Mouse (Mus musculus): ENCODE measurements around the gene Krt88. TPM values are rescaled to one million over a fixed set of nuclear protein-coding genes. Genes with fewer than 3 reads are reported as not detected.

Krt88 gene
- polyA plus RNA-seq, 1 experiment: not detected

DNA sequence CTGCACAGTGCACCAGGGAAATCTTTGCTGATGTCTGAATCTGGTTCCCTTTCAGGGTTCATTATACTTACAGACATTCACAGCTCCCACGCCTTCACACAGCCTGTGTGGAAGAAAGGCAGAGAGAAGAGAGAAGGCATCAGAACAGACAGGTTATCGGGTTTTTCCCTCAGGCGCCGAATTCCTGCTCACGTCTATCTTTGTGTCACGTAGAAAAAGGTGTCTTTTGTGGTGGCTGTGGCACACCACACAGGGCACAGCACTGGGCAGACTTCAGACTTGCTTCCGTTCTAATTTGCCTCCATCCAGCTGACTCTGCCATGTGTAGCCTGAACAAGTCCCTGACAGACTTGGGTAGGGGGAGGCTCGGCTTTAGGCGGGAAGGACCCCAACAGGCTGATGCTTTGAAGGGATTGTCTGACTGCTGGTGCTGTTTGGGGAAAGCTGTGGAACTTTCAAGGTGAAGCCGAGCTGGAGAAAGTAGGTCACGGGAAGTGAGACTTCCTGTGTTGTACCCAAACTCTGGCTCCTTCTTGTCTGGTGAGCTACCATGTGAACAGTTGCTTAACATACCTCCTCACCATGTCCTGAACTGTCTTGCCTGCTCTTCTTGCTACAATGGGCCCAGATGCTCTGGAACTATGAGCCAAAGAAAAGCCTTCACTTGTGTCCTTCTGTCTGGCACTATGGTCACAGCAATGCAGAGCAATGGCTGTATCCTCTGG is 38.5 kb downstream of the Krt88 start:
- H3K4me3 ChIP-seq (replicated peaks): no peak overlapping the region
- no peaks in the 10 kb centered on the region for H3K9me3 ChIP-seq (ENCODE audit: control insufficient read depth, low read length)
- H3K27me3 ChIP-seq (ENCODE audit: control insufficient read depth): no peaks in the 10 kb centered on the region
- H3K4me1 ChIP-seq (ENCODE audit: control insufficient read depth): no peaks in the 10 kb centered on the region
- H3K36me3 ChIP-seq (ENCODE audit: control insufficient read depth): no peaks in the 10 kb centered on the region
- TF ChIP-seq GATA1 (IDR thresholded peaks at IDR 0.05; ENCODE audit: low read length): no peak
- TF ChIP-seq TAL1 (IDR thresholded peaks at IDR 0.05; ENCODE audit: low read length): no peak

DNA sequence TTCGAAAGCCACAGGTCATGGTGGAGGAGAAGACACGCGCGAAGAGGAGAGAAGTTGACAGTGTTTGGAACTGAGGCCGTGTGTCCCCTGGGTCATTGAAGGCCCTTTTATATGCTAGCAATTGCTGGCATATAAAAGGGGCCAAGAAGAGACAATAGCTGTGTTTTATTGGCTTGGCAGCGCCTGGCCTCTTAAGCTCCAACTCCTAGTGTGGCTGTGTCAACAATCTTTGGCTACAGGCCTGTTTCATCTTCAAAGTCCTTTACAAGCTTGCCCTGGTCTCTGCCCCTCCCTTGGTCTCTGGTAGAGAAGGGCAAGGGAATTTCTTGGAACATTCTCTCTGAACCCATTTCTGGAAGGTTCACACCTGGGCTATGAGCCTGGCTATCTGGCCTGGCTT is 43.9 kb downstream of the Krt88 start, which contains the start of gene Krt83:
Gene Krt83 (minus strand): TSS at position 82 of the 400 bp plus-strand sequence.
- no peaks in the 10 kb centered on the region for H3K27me3 ChIP-seq (ENCODE audit: control insufficient read depth)
- TF ChIP-seq TAL1 (IDR thresholded peaks at IDR 0.05; ENCODE audit: low read length): no peak
- no peak for TF ChIP-seq GATA1 (IDR thresholded peaks at IDR 0.05; ENCODE audit: low read length)
- H3K4me1 ChIP-seq (ENCODE audit: control insufficient read depth): no peaks in the 10 kb centered on the region
- H3K9me3 ChIP-seq (ENCODE audit: control insufficient read depth, low read length): no peaks in the 10 kb centered on the region
- no peak within 1 kb of the TSS for H3K4me3 ChIP-seq (replicated peaks)
- no peaks in the 10 kb centered on the region for H3K36me3 ChIP-seq (ENCODE audit: control insufficient read depth)

DNA sequence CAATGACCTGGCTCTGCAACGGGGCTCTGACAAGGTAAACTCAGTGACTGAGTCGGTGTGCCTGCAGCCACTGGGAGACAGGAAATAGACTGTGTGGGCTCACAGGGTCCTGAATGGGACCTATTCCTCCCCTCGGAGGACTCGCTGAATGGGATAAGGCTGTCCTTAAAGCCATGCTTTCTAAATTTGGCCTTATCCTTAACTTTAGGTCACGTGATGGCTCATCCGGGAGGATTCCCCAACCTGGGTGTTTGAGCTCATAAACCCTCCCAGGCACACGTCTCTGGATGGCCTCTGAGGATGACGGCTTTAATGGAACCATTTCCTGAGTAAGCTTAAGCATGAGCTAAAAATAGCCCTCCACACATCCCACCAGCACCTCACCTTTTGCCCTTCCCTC is 45.2 kb downstream of the Krt88 start:
- Histone ChIP-seq H3K36me3 (ENCODE audit: control insufficient read depth) (no peaks in the 10 kb centered on the region), H3K27me3 (ENCODE audit: control insufficient read depth) (no peaks in the 10 kb centered on the region), H3K4me1 (ENCODE audit: control insufficient read depth) (no peaks in the 10 kb centered on the region), H3K9me3 (ENCODE audit: control insufficient read depth, low read length) (no peaks in the 10 kb centered on the region), H3K4me3 (replicated peaks) (no peak overlapping the region)
- TF ChIP-seq GATA1 (IDR thresholded peaks at IDR 0.05; ENCODE audit: low read length) (no peak), TAL1 (IDR thresholded peaks at IDR 0.05; ENCODE audit: low read length) (no peak)

DNA sequence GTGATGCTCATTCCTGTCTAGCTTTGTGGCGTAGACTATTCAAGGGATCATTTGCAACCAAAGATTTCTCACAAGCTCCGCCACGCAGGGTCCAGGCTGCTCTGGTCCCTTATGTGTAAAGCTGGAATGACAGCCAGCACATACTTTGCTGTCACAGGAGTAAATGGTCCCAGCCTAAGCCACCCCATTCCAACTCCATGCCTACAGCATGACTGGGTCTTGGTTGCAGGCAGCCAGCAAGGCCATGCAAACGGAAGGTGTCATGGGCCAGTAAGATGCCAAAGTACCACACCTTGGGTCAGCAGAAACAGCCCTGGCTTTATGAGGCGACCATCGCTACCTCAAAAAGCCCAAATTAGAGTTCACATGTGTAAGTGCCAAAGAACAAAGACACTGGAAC is 46.2 kb downstream of the Krt88 start:
- Histone ChIP-seq H3K4me3 (replicated peaks) (no peak overlapping the region), H3K27me3 (ENCODE audit: control insufficient read depth) (no peaks in the 10 kb centered on the region), H3K9me3 (ENCODE audit: control insufficient read depth, low read length) (no peaks in the 10 kb centered on the region), H3K4me1 (ENCODE audit: control insufficient read depth) (no peaks in the 10 kb centered on the region), H3K36me3 (ENCODE audit: control insufficient read depth) (no peaks in the 10 kb centered on the region)
- TF ChIP-seq GATA1 (IDR thresholded peaks at IDR 0.05; ENCODE audit: low read length) (no peak), TAL1 (IDR thresholded peaks at IDR 0.05; ENCODE audit: low read length) (no peak)

DNA sequence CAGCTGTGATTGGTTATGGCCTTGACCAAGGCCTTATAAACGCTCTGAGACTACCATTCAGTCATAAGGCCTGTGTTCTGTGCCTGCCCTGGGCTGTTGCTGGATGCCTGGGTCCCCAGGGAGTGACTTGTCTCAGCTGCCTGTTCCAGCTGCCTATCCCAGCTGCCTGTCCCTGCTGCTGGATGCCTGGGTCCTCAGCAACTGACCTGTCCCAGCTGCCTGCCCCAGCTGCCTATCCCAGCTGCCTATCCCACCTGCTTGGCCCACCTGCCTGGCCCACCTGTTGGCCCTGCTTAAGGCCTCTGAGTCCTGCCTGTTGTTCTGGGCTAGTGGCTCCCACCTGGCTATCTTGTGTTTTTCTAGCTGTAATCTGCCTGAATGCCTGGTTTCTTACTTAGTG is 46.7 kb downstream of the Krt88 start:
- no peaks in the 10 kb centered on the region for H3K4me1 ChIP-seq (ENCODE audit: control insufficient read depth)
- no peaks in the 10 kb centered on the region for H3K27me3 ChIP-seq (ENCODE audit: control insufficient read depth)
- no peaks in the 10 kb centered on the region for H3K9me3 ChIP-seq (ENCODE audit: control insufficient read depth, low read length)
- TF ChIP-seq GATA1 (IDR thresholded peaks at IDR 0.05; ENCODE audit: low read length): no peak
- H3K36me3 ChIP-seq (ENCODE audit: control insufficient read depth): no peaks in the 10 kb centered on the region
- no peak overlapping the region for H3K4me3 ChIP-seq (replicated peaks)

DNA sequence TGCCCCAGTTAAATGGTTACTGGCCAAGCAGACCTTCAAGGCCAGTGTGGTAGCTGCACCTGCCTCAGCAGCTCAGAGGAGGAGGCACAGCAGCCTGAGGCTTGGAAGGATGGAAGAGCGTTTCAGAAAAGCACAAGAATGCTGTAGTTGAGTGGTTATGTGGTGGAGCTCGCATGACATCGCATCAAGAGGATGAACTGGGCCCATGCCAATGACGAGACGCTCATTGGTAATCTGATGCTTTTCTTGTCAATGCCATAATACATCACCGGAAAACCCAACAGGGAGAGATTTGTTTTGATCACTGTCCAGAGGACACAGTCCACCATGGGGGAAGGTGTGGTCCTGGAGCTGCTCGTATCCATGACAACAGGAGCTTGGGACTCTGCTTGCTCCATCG is 47.7 kb downstream of the Krt88 start:
- Histone ChIP-seq H3K4me1 (ENCODE audit: control insufficient read depth) (no peaks in the 10 kb centered on the region), H3K4me3 (replicated peaks) (no peak overlapping the region), H3K9me3 (ENCODE audit: control insufficient read depth, low read length) (no peaks in the 10 kb centered on the region), H3K27me3 (ENCODE audit: control insufficient read depth) (no peaks in the 10 kb centered on the region), H3K36me3 (ENCODE audit: control insufficient read depth) (no peaks in the 10 kb centered on the region)
- TF ChIP-seq GATA1 (IDR thresholded peaks at IDR 0.05; ENCODE audit: low read length): no peak
- TF ChIP-seq TAL1 (IDR thresholded peaks at IDR 0.05; ENCODE audit: low read length): no peak

DNA sequence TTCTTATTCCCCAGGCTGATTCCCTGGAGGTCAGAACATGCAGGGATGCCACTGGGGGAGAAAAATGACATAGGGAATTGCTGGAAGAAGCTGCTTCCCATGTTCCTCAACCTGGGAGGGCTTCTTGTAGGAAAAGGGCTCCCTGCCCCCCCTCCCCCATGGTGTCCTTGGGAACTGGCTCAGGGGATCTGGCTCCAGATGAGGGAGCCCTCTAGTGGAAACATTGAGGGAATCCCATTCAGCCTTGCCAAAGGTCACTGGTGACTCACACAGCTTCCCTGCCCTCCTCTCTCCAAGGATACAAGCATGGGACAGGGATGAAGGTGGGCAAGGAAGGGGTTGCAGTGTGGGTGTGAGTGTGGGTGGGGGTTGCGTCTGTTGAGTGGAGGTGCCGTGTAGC is 49.6 kb downstream of the Krt88 start:
- H3K36me3 ChIP-seq (ENCODE audit: control insufficient read depth): no peaks in the 10 kb centered on the region
- H3K27me3 ChIP-seq (ENCODE audit: control insufficient read depth): no peaks in the 10 kb centered on the region
- no peaks in the 10 kb centered on the region for H3K9me3 ChIP-seq (ENCODE audit: control insufficient read depth, low read length)
- H3K4me3 ChIP-seq (replicated peaks): no peak overlapping the region
- no peaks in the 10 kb centered on the region for H3K4me1 ChIP-seq (ENCODE audit: control insufficient read depth)
- TF ChIP-seq TAL1 (IDR thresholded peaks at IDR 0.05; ENCODE audit: low read length) (no peak), GATA1 (IDR thresholded peaks at IDR 0.05; ENCODE audit: low read length) (no peak)

Other genes with a start within 250 kb of the Krt88 start
- 0.05 TPM in 1 of 2 replicates, not detected in the other for gene Grasp, start 223.6 kb upstream of the Krt88 start, polyA plus RNA-seq (2012)
- 0.14 and 0.16 TPM in 2 replicates for gene Nr4a1, start 193.5 kb upstream of the Krt88 start, polyA plus RNA-seq (2012)
- 2.8 and 3.0 TPM in 2 replicates for gene Atg101, start 163.5 kb upstream of the Krt88 start, polyA plus RNA-seq (2012)
- gene 6030408B16Rik, start 154.5 kb upstream of the Krt88 start, polyA plus RNA-seq (2012): not detected in 2 replicates
- gene Krt80, start 77.6 kb upstream of the Krt88 start, polyA plus RNA-seq (2012): not detected in 2 replicates
- gene Krt7, start 36.7 kb upstream of the Krt88 start, polyA plus RNA-seq (2012): not detected in 2 replicates
- gene Krt87, start 8.9 kb upstream of the Krt88 start, polyA plus RNA-seq (2012): not detected in 2 replicates
- not detected in 2 replicates for gene Krt81, start 16.0 kb downstream of the Krt88 start, polyA plus RNA-seq (2012)
- not detected in 2 replicates for gene Krt86, start 25.7 kb downstream of the Krt88 start, polyA plus RNA-seq (2012)
- gene Krt83, start 43.8 kb downstream of the Krt88 start, polyA plus RNA-seq (2012): not detected in 2 replicates
- not detected in 2 replicates for gene Gm49425, start 69.5 kb downstream of the Krt88 start, polyA plus RNA-seq (2012)
- gene Krt84, start 85.1 kb downstream of the Krt88 start, polyA plus RNA-seq (2012): not detected in 2 replicates
- gene Krt82, start 102.9 kb downstream of the Krt88 start, polyA plus RNA-seq (2012): not detected in 2 replicates
- gene Krt90, start 115.2 kb downstream of the Krt88 start, polyA plus RNA-seq (2012): not detected in 2 replicates
- gene Krt75, start 126.2 kb downstream of the Krt88 start, polyA plus RNA-seq (2012): not detected in 2 replicates
- gene Gm5414, start 180.4 kb downstream of the Krt88 start, polyA plus RNA-seq (2012): not detected in 2 replicates
- gene Gm5478, start 199.6 kb downstream of the Krt88 start, polyA plus RNA-seq (2012): not detected in 2 replicates
- not detected in 2 replicates for gene Krt6b, start 232.5 kb downstream of the Krt88 start, polyA plus RNA-seq (2012)
- gene Krt6a, start 246.6 kb downstream of the Krt88 start, polyA plus RNA-seq (2012): not detected in 2 replicates

Measured in erythroblast, embryonic 14.5 days (primary cell).